Mouse (Mus musculus) MEL (cell line): ENCODE results near the gene Retnla.

Source experiments
- CHD1 ChIP-seq: IDR thresholded peaks from 2 replicates; pipeline ENCODE4 v1.6.1; 2012; ENCODE audit warnings: low read depth, mild to moderate bottlenecking, inconsistent platforms, low read length, improper control_type of control experiment
- CHD2 ChIP-seq: IDR thresholded peaks from 2 replicates; pipeline ENCODE4 v1.6.1; 2011; ENCODE audit warnings: low read length, improper control_type of control experiment
- CTCF ChIP-seq, 3 experiments: IDR thresholded peaks in 2 of 3; conservative IDR thresholded peaks in 1 of 3; 2 replicates each; pipeline ENCODE4 v1.5.1; 2011 to 2012; ENCODE audit warnings: low read length in 3 of 3, low read depth in 2 of 3, mild to moderate bottlenecking in 2 of 3, improper control_type of control experiment in 1 of 3, inconsistent platforms in 1 of 3, mixed read lengths in 1 of 3, moderate library complexity in 1 of 3; ENCODE audit not compliant: control insufficient read depth in 1 of 3, insufficient read depth in 1 of 3, poor library complexity in 1 of 3, severe bottlenecking in 1 of 3
- EP300 ChIP-seq, 2 experiments: IDR thresholded peaks; 2 replicates each; pipeline ENCODE4 v1.6.1; 2011; ENCODE audit warnings: improper control_type of control experiment in 2 of 2, low read length in 2 of 2, low read depth in 1 of 2, mild to moderate bottlenecking in 1 of 2
- ETS1 ChIP-seq: IDR thresholded peaks from 2 replicates; pipeline ENCODE4 v1.6.1; 2012; ENCODE audit warnings: low read depth, mild to moderate bottlenecking, inconsistent platforms, low read length, improper control_type of control experiment, moderate library complexity
- MAFK ChIP-seq: IDR thresholded peaks from 2 replicates; pipeline ENCODE4 v1.6.1; 2011; ENCODE audit warnings: low read depth, mild to moderate bottlenecking, low read length, improper control_type of control experiment, borderline replicate concordance
- NELFE ChIP-seq: IDR thresholded peaks from 2 replicates; pipeline ENCODE4 v1.6.1; 2011; ENCODE audit warnings: low read depth, low read length, improper control_type of control experiment
- POLR2A ChIP-seq, 2 experiments: IDR thresholded peaks; 2 replicates each; pipeline ENCODE4 v1.6.1; 2011 to 2012; ENCODE audit warnings: low read length in 2 of 2, mild to moderate bottlenecking in 2 of 2, control low read depth in 1 of 2, improper control_type of control experiment in 1 of 2, low read depth in 1 of 2, moderate library complexity in 1 of 2; ENCODE audit not compliant: control insufficient read depth in 1 of 2, insufficient read depth in 1 of 2, poor library complexity in 1 of 2
- RCOR1 ChIP-seq: IDR thresholded peaks from 2 replicates; pipeline ENCODE4 v1.6.1; 2012; ENCODE audit warnings: low read depth, mild to moderate bottlenecking, inconsistent platforms, low read length, improper control_type of control experiment

DNA sequence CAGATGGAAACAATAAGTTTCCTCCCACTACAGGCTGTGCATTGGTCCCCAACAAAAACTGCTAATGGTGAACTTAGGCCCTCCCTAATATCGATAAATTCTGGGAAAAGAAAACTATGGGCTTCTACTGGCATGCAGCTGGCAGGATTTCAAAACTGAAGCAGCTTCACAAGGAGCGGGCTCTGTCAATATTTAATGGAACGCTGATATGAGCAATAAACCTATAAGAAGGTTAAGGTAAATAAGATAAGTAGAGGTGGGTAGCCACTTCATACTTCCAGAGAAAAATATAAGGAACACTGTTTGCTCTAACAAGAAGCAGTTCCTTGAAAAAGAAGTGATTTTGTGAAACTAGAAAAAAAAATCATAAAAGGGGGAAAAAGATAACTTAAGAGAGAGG lies 15.9 kb upstream of the Retnla start:
- TF ChIP-seq POLR2A (IDR thresholded peaks at IDR 0.05; ENCODE audit: control insufficient read depth in 1 of 2, insufficient read depth in 1 of 2, low read depth in 1 of 2, low read length in 2 of 2, poor library complexity in 1 of 2), result no peak
- TF ChIP-seq EP300 (IDR thresholded peaks at IDR 0.05; ENCODE audit: low read depth in 1 of 2, low read length in 2 of 2), result no peak
- no peak for TF ChIP-seq CHD1
- no peak for TF ChIP-seq RCOR1
- TF ChIP-seq CHD2, result no peak
- no peak for TF ChIP-seq MAFK
- no peak for TF ChIP-seq CTCF (IDR thresholded peaks at IDR 0.05 in 2 of 3, conservative IDR thresholded peaks at IDR 0.05 in 1 of 3; ENCODE audit: control insufficient read depth in 1 of 3, insufficient read depth in 1 of 3, low read depth in 2 of 3, low read length in 3 of 3, poor library complexity in 1 of 3, severe bottlenecking in 1 of 3)
- TF ChIP-seq NELFE, result no peak
- no peak for TF ChIP-seq ETS1
